Mouse (Mus musculus): ENCODE data around the gene Maged1. TPM values are rescaled to one million over a fixed set of nuclear protein-coding genes. Genes with fewer than 3 reads are reported as not detected.
A peak's percentile ranks its signal among the peaks of the same experiment; 100 is the strongest.

The Maged1 gene
- polyA plus RNA-seq (2016; fragmentation: Nextera tagmentation; extraction: Ambion mirVana), result 614 and 626 TPM in 2 replicates

- peaks cover 27% of the 10 kb centered on the region for H3K4me1 ChIP-seq
- H3K27ac ChIP-seq, result peak within 1 kb of the TSS; percentile 91
- peaks cover 58% of the 10 kb centered on the region for H3K27me3 ChIP-seq (ENCODE audit: poor library complexity, severe bottlenecking)
- no peaks in the 10 kb centered on the region for H3K9me3 ChIP-seq
- H3K4me3 ChIP-seq, result peak within 1 kb of the TSS; percentile 69
- WGBS, result 9% methylated on average over 31 of the region's 32 CpGs
- DNase-seq (ENCODE audit: extremely low spot score, low spot score), result peak; percentile 89
- peaks cover 33% of the 10 kb centered on the region for H3K36me3 ChIP-seq (replicated peaks)
Observed at GRCm38 (mm10) chrX:94541918-94542355, at the start of gene Maged1. Gene Maged1, minus strand, starts transcription at chrX:94542143.

- Histone ChIP-seq H3K4me3 (no peak overlapping the region), H3K9me3 (no peaks in the 10 kb centered on the region), H3K36me3 (replicated peaks) (no peaks in the 10 kb centered on the region), H3K27ac (no peak overlapping the region), H3K4me1 (no peaks in the 10 kb centered on the region), H3K27me3 (ENCODE audit: poor library complexity, severe bottlenecking) (peaks cover 14% of the 10 kb centered on the region)
- WGBS, result 88% methylated on average over 1 of the region's 1 CpGs
- DNase-seq (ENCODE audit: extremely low spot score, low spot score), result no peak
Observed at GRCm38 (mm10) chrX:94580251-94580650, 38.3 kb upstream of the Maged1 start.

DNA sequence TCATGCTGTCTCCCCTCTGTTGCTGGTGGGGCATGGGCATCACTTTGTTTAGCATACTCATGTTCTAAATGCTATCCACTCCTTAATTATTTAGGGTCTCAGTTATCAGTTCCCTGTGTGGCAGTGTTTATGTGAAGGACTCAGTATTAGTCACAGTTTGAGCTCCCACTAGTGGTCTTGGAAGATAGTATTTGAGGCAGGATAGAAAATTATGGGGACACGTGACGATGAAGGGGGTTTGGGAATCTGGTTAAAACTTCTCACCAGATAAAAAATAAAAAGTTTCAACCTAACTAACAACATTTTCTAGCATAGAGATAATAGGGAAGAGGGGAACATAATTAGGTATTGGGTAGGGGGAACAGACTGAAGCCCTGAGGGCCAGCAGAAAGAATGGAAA lies 22.8 kb upstream of the Maged1 start:
- H3K9me3 ChIP-seq, result no peaks in the 10 kb centered on the region
- H3K27ac ChIP-seq, result no peak overlapping the region
- H3K27me3 ChIP-seq (ENCODE audit: poor library complexity, severe bottlenecking), result peaks cover 44% of the 10 kb centered on the region
- no peak for DNase-seq (ENCODE audit: extremely low spot score, low spot score)
- H3K4me3 ChIP-seq, result no peak overlapping the region
- WGBS, result 71% methylated on average over 2 of the region's 2 CpGs
- H3K36me3 ChIP-seq (replicated peaks), result no peaks in the 10 kb centered on the region
- no peaks in the 10 kb centered on the region for H3K4me1 ChIP-seq

DNA sequence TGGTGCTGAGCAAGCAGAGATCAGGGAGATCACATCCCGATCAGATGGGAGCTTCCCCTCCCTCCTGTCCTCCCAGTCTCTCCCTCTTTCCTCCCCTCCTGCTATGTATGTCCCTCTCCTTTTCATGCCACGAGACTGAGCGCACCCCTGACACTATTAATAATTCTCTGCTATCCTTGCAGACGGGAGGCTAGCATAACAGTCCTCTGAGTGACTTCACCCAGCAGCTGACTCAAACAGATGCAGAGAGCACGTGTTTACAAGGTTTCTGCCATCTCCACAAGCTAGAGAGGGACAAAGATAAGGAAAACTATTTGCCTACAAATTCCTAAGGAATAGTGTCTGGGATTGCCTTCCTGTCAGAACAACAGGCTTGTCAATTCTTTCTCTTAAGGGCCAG lies 20.4 kb upstream of the Maged1 start:
- Histone ChIP-seq H3K36me3 (replicated peaks) (no peaks in the 10 kb centered on the region), H3K4me3 (no peak overlapping the region), H3K9me3 (no peaks in the 10 kb centered on the region), H3K4me1 (no peaks in the 10 kb centered on the region), H3K27ac (no peak overlapping the region), H3K27me3 (ENCODE audit: poor library complexity, severe bottlenecking) (peaks cover 41% of the 10 kb centered on the region)
- 59% methylated on average over 5 of the region's 5 CpGs for WGBS
- DNase-seq (ENCODE audit: extremely low spot score, low spot score), result no peak

GRCm38 (mm10) chrX:94548227-94548626 lies 6.3 kb upstream of the Maged1 start:
- WGBS, result 62% methylated on average over 3 of the region's 3 CpGs

DNA sequence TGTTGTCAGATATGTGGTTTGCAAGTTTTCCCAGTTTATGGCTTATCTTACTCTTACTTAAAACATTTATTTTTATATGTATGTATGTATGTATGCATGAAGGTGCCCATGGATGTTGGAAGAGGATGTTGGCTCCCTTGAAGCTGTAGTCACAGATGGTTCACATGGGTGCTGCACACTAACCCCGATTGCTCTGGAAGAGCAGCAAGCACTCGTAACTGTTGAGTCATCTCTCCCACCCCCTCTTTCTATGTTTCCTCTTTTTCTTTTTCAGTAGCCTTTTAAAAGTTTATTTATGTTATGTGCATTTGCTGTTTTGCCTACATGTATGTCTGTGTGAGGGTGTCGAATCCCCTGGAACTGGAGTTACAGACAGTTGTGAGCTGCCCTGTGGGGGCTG lies 4.0 kb upstream of the Maged1 start:
- peaks cover 40% of the 10 kb centered on the region for H3K27me3 ChIP-seq (ENCODE audit: poor library complexity, severe bottlenecking)
- no peak overlapping the region for H3K27ac ChIP-seq
- no peak for DNase-seq (ENCODE audit: extremely low spot score, low spot score)
- H3K4me3 ChIP-seq, result no peak overlapping the region
- no peaks in the 10 kb centered on the region for H3K9me3 ChIP-seq
- H3K36me3 ChIP-seq (replicated peaks), result no peaks in the 10 kb centered on the region
- 92% methylated on average over 3 of the region's 3 CpGs for WGBS
- peaks cover 17% of the 10 kb centered on the region for H3K4me1 ChIP-seq

More at GRCm38 (mm10) chrX:94548227-94548626, 6.3 kb upstream of the Maged1 start:
- Histone ChIP-seq H3K4me1 (peaks cover 9% of the 10 kb centered on the region), H3K9me3 (no peaks in the 10 kb centered on the region), H3K36me3 (replicated peaks) (no peaks in the 10 kb centered on the region), H3K27me3 (ENCODE audit: poor library complexity, severe bottlenecking) (peaks cover 28% of the 10 kb centered on the region), H3K4me3 (no peak overlapping the region), H3K27ac (no peak overlapping the region)
- DNase-seq (ENCODE audit: extremely low spot score, low spot score), result no peak

- peaks cover 50% of the 10 kb centered on the region for H3K27me3 ChIP-seq (ENCODE audit: poor library complexity, severe bottlenecking)
- peak overlapping the region; percentile 75 for H3K27ac ChIP-seq
- H3K4me1 ChIP-seq, result peaks cover 22% of the 10 kb centered on the region
- peaks cover 4% of the 10 kb centered on the region for H3K36me3 ChIP-seq (replicated peaks)
- WGBS, result 11% methylated on average over 1 of the region's 1 CpGs
- no peak for DNase-seq (ENCODE audit: extremely low spot score, low spot score)
- no peak overlapping the region for H3K4me3 ChIP-seq
- no peaks in the 10 kb centered on the region for H3K9me3 ChIP-seq
Observed at GRCm38 (mm10) chrX:94544923-94545322, 3.0 kb upstream of the Maged1 start.

- peak overlapping the region; percentile 69 for H3K4me3 ChIP-seq
- 29% methylated on average over 9 of the region's 9 CpGs for WGBS
- peaks cover 63% of the 10 kb centered on the region for H3K27me3 ChIP-seq (ENCODE audit: poor library complexity, severe bottlenecking)
- H3K9me3 ChIP-seq, result no peaks in the 10 kb centered on the region
- peaks cover 27% of the 10 kb centered on the region for H3K4me1 ChIP-seq
- H3K27ac ChIP-seq, result peak overlapping the region; percentile 91
- DNase-seq (ENCODE audit: extremely low spot score, low spot score), result peak; percentile 19
- peaks cover 27% of the 10 kb centered on the region for H3K36me3 ChIP-seq (replicated peaks)
Observed at GRCm38 (mm10) chrX:94542536-94542935, 593 bp upstream of the Maged1 start.

DNA sequence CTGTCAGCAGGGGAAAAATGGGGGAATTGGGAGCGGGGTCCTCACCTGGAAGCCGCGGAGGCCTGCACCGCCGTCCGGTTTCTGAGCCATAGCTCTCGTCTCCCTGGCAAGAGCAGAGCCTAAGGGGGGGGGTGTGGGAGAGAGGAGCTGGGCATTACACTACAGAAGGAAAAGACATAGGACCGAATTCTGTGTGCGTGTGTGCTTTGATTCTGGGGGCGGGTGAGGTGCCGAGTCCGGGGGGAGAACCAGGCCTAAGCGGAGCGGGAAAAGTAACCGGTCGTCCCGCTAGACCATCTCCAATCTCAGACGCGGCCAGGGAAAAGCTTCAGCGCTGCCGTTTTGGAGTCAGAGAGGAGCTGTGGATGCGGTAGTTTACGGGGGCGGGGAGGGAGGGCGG lies 737 bp downstream of the Maged1 start:
- DNase-seq (ENCODE audit: extremely low spot score, low spot score), result no peak
- H3K27me3 ChIP-seq (ENCODE audit: poor library complexity, severe bottlenecking), result peaks cover 58% of the 10 kb centered on the region

DNA sequence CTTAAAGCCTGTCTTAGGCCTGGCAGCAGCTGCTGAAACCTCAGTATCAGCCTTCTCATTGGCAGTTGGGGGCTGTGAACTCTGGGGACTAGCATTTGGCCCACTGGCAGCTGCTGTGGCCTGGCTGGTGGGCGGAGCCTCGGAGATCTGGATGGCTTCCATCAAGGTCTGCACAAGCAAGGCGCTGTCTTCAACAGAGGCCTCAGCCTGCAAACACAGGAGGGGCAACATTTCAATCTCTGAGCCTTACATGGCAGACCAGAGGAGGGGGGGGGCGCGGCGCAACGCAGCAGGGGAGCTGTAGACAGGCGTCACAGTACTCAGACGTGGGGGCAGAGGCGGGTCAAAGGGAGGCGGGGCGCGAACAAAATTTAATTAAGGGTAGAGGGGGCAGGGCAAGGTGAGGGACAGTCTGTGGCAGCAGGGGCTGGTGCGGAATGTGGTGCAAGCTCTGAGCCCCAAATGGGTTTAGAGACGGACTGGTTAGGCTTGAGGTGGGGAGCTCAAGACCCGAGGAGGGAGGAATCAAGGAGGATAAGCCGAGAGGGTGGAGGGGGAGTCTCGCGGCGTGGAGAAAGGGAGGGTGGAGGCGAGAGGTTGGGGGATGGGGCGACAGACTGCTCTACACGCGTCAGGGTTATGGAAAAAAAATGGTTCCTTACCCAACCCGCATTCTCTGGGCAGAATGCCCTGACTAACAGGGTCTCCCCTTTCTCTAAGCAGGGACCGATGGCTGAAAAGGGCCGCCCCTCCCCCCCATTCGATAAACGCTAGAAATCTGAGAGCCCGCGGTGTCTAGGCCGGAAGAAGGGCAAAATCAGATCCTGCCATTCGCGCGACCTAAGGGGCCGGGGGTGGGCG lies 1.4 kb downstream of the Maged1 start:
- Histone ChIP-seq H3K9me3 (no peaks in the 10 kb centered on the region), H3K27ac (peak overlapping the region; percentile 91), H3K36me3 (replicated peaks) (peaks cover 47% of the 10 kb centered on the region), H3K4me3 (peak overlapping the region; percentile 69), H3K4me1 (peaks cover 27% of the 10 kb centered on the region), H3K27me3 (ENCODE audit: poor library complexity, severe bottlenecking) (peaks cover 62% of the 10 kb centered on the region)
- DNase-seq (ENCODE audit: extremely low spot score, low spot score), result peak; percentile 61
- 26% methylated on average over 37 of the region's 37 CpGs for whole genome bisulfite sequencing

More for the DNA sequence above, 737 bp downstream of the Maged1 start:
- Histone ChIP-seq H3K36me3 (replicated peaks) (peaks cover 41% of the 10 kb centered on the region), H3K27ac (peak overlapping the region; percentile 91), H3K4me3 (peak overlapping the region; percentile 69), H3K4me1 (peaks cover 27% of the 10 kb centered on the region), H3K9me3 (no peaks in the 10 kb centered on the region)
- WGBS, result 17% methylated on average over 25 of the region's 25 CpGs

DNA sequence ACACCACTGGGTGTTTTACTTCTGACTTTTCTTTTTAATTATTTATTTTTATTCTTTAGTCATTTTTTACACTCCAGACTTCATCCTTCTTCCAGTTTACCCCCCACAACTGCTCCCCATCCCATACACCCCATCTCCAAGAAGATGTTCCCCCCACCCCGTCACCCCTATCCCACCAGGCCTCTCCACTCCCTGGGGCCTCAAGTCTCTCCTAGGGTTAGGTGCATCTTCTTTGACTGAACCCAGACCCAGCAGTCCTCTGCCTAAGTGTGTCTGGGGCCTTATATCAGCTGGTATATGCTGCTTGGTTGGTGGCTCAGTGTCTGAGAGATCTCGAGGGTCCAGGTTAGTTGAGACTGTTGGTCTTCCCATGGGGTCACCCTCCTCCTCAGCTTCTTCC lies 7.6 kb downstream of the Maged1 start:
- Histone ChIP-seq H3K27ac (no peak overlapping the region), H3K9me3 (no peaks in the 10 kb centered on the region), H3K36me3 (replicated peaks) (peaks cover 47% of the 10 kb centered on the region), H3K4me3 (no peak overlapping the region), H3K4me1 (no peaks in the 10 kb centered on the region), H3K27me3 (ENCODE audit: poor library complexity, severe bottlenecking) (peaks cover 64% of the 10 kb centered on the region)
- WGBS, result 68% methylated on average over 2 of the region's 2 CpGs
- no peak for DNase-seq (ENCODE audit: extremely low spot score, low spot score)

DNA sequence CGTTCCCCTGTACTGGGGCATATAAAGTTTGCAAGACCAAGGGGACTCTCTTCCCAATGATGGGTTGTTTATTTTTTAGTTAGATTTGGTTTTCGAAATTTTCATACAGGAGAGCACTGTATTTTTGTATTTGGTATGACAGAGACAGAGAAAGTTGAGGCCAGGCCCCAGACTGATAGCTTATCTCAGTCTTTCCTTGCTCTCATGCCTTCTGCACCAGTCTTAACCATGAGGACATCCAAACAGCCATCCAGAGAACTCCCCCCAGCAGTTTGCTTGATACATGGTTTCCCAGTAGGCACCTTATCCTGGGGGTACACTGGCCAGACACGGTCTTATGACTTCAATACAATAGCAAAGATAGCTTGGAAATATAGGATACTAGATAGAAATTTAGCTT lies 11.6 kb downstream of the Maged1 start:
- H3K27me3 ChIP-seq (ENCODE audit: poor library complexity, severe bottlenecking), result peaks cover 48% of the 10 kb centered on the region
- 87% methylated on average over 3 of the region's 3 CpGs for WGBS
- no peak overlapping the region for H3K27ac ChIP-seq
- H3K36me3 ChIP-seq (replicated peaks), result peaks cover 6% of the 10 kb centered on the region; the same call in 1 of the 2 replicates
- DNase-seq (ENCODE audit: extremely low spot score, low spot score), result no peak
- H3K4me1 ChIP-seq, result no peaks in the 10 kb centered on the region
- no peak overlapping the region for H3K4me3 ChIP-seq
- no peaks in the 10 kb centered on the region for H3K9me3 ChIP-seq

GRCm38 (mm10) chrX:94522166-94522565 lies 19.8 kb downstream of the Maged1 start:
- no peaks in the 10 kb centered on the region for H3K36me3 ChIP-seq (replicated peaks)
- H3K9me3 ChIP-seq, result no peaks in the 10 kb centered on the region
- no peaks in the 10 kb centered on the region for H3K4me1 ChIP-seq
- no peak overlapping the region for H3K27ac ChIP-seq
- WGBS, result 91% methylated on average over 3 of the region's 3 CpGs
- no peak for DNase-seq (ENCODE audit: extremely low spot score, low spot score)
- H3K27me3 ChIP-seq (ENCODE audit: poor library complexity, severe bottlenecking), result peaks cover 35% of the 10 kb centered on the region
- H3K4me3 ChIP-seq, result no peak overlapping the region
